Mouse (Mus musculus): Measurements from ENCODE around the gene Cdh1.

- TF ChIP-seq CTCF (IDR thresholded peaks at IDR 0.05; ENCODE audit: low read depth, low read length) (no peak), POLR2A (IDR thresholded peaks at IDR 0.05; ENCODE audit: borderline replicate concordance, low read depth, low read length) (no peak)
Observed at GRCm38 (mm10) chr8:106644957-106645356, 41.8 kb downstream of the Cdh1 start.

Measured in bone marrow macrophage, adult 2 months (primary cell).